Mouse (Mus musculus): ENCODE data around the gene Syngap1. TPM values are rescaled to one million over a fixed set of nuclear protein-coding genes. Genes with fewer than 3 reads are reported as not detected.

Gene Syngap1
- total and polyA plus RNA-seq, 3 experiments: 7.3 to 88.0 (median 24.1) TPM

DNA sequence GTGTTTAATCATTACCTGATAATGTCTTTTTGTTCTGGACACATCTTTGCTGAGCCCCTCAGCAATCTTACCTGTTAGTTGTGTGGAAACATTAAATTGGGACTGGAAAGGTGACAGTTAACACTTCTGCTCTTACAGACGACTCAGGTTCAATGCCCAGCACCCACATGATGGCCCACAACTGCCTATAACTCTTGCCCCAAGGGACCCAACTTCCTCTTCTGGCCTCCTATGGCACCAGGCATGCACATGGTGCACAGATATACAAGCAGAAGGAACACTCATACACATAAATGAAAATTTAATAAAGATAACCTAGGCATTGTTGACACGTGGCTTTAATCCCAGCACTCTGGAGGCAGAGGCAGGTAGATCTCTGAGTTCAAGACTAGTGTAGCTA is 38.4 kb downstream of the Syngap1 start:
- H3K36me3 ChIP-seq (replicated peaks): peaks cover 71% of the 10 kb centered on the region
- ATAC-seq (ENCODE audit: extremely low read depth, insufficient number of reproducible peaks, low FRiP score, poor library complexity, severe bottlenecking) (no peak), DNase-seq (ENCODE audit: low spot score) (no peak)
- H3K4me1 ChIP-seq (ENCODE audit: insufficient read depth, low read depth, low read length): peaks cover 40% of the 10 kb centered on the region
- H3K27me3 ChIP-seq (ENCODE audit: insufficient read depth, low read length): no peaks in the 10 kb centered on the region
- H3K4me3 ChIP-seq (ENCODE audit: low read depth, low read length): no peak overlapping the region
- no peaks in the 10 kb centered on the region for H3K9me3 ChIP-seq (replicated peaks)
- TF ChIP-seq GATA2 (IDR thresholded peaks at IDR 0.05; ENCODE audit: borderline replicate concordance, low read depth, low read length): no peak
- TF ChIP-seq GATA1 (IDR thresholded peaks at IDR 0.05; ENCODE audit: borderline replicate concordance, low read length): no peak
- no peak for TF ChIP-seq TAL1 (conservative IDR thresholded peaks at IDR 0.05; ENCODE audit: low read depth, low read length)
- TF ChIP-seq CTCF (IDR thresholded peaks at IDR 0.05; ENCODE audit: low read depth, low read length): no peak
- no peak for TF ChIP-seq POLR2AphosphoS5 (IDR thresholded peaks at IDR 0.05; ENCODE audit: insufficient replicate concordance, low read depth, low read length)

DNA sequence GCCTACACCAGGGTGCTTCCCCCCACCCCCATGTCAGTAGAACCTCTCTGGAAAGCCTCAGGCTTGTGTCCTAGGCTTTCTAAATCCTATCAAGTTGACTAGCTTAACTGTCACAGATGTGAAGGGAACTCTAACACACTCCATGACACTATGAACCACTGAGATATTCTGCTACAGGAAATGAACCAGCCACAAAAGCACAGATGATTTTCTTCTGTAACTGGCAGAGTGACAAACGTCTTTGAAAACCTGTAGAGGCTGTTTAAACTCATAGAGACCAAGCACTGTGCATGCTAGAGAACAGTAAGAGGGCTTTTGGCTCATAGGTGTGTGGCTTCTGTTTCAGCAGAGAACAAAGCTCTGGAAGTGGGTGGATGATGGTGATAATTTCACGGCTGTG is 40.0 kb downstream of the Syngap1 start:
- peaks cover 55% of the 10 kb centered on the region for H3K36me3 ChIP-seq (replicated peaks)
- no peaks in the 10 kb centered on the region for H3K9me3 ChIP-seq (replicated peaks)
- TF ChIP-seq GATA2 (IDR thresholded peaks at IDR 0.05; ENCODE audit: borderline replicate concordance, low read depth, low read length): no peak
- DNase-seq (ENCODE audit: low spot score): no peak
- peaks cover 25% of the 10 kb centered on the region for H3K4me1 ChIP-seq (ENCODE audit: insufficient read depth, low read depth, low read length)
- H3K4me3 ChIP-seq (ENCODE audit: low read depth, low read length): no peak overlapping the region
- H3K27me3 ChIP-seq (ENCODE audit: insufficient read depth, low read length): no peaks in the 10 kb centered on the region
- ATAC-seq (ENCODE audit: extremely low read depth, insufficient number of reproducible peaks, low FRiP score, poor library complexity, severe bottlenecking): no peak

DNA sequence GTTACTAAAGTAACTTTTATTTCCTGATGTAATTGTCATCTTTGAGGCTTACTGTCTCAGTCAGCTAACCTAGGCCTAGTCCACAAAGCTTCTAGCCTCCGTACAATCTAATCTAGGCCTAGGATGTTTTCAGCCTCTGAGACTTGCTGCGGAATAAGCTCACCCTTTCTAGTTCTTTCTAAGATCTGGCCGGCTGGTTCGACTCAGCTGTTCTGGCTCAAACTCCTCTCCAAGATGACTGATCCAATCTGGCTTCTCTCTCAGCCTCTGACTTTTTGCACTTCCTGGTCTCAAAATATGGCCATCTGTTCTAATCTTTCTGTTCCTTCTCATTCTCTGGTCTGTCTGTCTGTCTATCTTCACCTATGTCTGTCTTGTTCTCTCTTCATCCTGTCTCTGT is 42.3 kb downstream of the Syngap1 start:
- DNase-seq (ENCODE audit: low spot score): no peak
- TF ChIP-seq CTCF (IDR thresholded peaks at IDR 0.05; ENCODE audit: low read depth, low read length) (no peak), TAL1 (conservative IDR thresholded peaks at IDR 0.05; ENCODE audit: low read depth, low read length) (no peak), GATA2 (IDR thresholded peaks at IDR 0.05; ENCODE audit: borderline replicate concordance, low read depth, low read length) (no peak)
- Histone ChIP-seq H3K4me3 (ENCODE audit: low read depth, low read length) (no peak overlapping the region), H3K27me3 (ENCODE audit: insufficient read depth, low read length) (0 out of 2 replicates have a peak, but pooled peaks cover 4% of the 10 kb centered on the region), H3K36me3 (replicated peaks) (peaks cover 33% of the 10 kb centered on the region), H3K9me3 (replicated peaks) (no peaks in the 10 kb centered on the region), H3K4me1 (ENCODE audit: insufficient read depth, low read depth, low read length) (peaks cover 18% of the 10 kb centered on the region)
- ATAC-seq (ENCODE audit: extremely low read depth, insufficient number of reproducible peaks, low FRiP score, poor library complexity, severe bottlenecking): no peak

DNA sequence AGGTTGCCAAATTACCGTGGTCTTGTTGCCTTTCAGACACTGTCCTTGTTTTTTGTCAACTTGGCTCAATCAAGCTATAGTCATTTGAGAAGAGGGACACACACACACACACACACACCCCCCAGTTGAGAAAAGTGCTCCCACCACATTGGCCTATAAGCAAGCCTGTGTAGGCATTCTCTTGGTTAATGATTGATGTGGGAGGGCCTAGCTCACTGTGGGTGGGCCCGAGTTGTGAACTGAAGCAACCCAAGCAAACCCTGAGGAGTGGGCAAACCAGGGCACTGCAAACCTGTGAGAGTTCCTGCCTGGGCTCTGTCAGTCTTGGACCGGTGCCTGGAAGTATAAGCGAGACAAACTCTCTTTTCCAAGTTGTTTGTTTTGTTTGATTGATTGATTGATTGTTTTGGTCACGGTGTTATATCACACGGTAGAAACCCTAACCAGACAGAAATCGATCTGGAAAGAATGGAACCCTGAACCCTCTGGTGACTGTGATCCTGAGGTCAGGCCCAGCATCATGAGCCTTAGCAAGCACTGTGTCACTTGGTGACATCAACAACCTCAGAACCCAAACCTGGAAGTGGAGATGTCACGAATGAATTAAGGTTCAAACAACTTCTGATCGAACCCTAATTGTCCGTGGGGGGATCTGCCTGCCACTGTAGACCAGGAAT is 44.6 kb downstream of the Syngap1 start:
- H3K27me3 ChIP-seq (ENCODE audit: insufficient read depth, low read length): 0 out of 2 replicates have a peak, but pooled peaks cover 4% of the 10 kb centered on the region
- no peak overlapping the region for H3K4me3 ChIP-seq (ENCODE audit: low read depth, low read length)
- DNase-seq (ENCODE audit: low spot score) (no peak), ATAC-seq (ENCODE audit: extremely low read depth, insufficient number of reproducible peaks, low FRiP score, poor library complexity, severe bottlenecking) (no peak)
- no peaks in the 10 kb centered on the region for H3K9me3 ChIP-seq (replicated peaks)
- peaks cover 5% of the 10 kb centered on the region for H3K4me1 ChIP-seq (ENCODE audit: insufficient read depth, low read depth, low read length)
- H3K36me3 ChIP-seq (replicated peaks): peaks cover 11% of the 10 kb centered on the region
- TF ChIP-seq TAL1 (conservative IDR thresholded peaks at IDR 0.05; ENCODE audit: low read depth, low read length) (no peak), POLR2AphosphoS5 (IDR thresholded peaks at IDR 0.05; ENCODE audit: insufficient replicate concordance, low read depth, low read length) (no peak), CTCF (IDR thresholded peaks at IDR 0.05; ENCODE audit: low read depth, low read length) (no peak), GATA1 (IDR thresholded peaks at IDR 0.05; ENCODE audit: borderline replicate concordance, low read length) (no peak), GATA2 (IDR thresholded peaks at IDR 0.05; ENCODE audit: borderline replicate concordance, low read depth, low read length) (no peak)

DNA sequence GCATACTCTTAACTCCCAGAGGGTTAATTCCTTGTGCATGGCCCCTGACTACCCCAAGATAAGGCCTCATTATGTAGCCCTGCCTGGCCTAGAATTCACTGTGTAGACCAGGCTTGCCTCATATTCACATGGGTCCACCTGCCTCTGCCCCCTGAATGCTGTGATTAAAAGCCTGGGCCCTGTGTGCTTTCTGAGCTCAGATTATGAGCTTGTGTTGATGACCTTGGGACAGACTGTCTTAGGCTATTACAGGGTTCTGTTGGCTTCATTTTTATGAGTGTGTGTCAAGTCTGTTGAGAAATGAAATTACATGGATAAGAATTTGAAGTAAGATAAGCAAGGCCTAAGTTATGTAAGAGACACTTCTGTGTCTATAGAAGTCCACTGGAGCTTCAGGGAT is 49.5 kb downstream of the Syngap1 start:
- no peak for ATAC-seq (ENCODE audit: extremely low read depth, insufficient number of reproducible peaks, low FRiP score, poor library complexity, severe bottlenecking)
- TF ChIP-seq GATA1 (IDR thresholded peaks at IDR 0.05; ENCODE audit: borderline replicate concordance, low read length) (no peak), CTCF (IDR thresholded peaks at IDR 0.05; ENCODE audit: low read depth, low read length) (no peak), POLR2AphosphoS5 (IDR thresholded peaks at IDR 0.05; ENCODE audit: insufficient replicate concordance, low read depth, low read length) (no peak), TAL1 (conservative IDR thresholded peaks at IDR 0.05; ENCODE audit: low read depth, low read length) (no peak), GATA2 (IDR thresholded peaks at IDR 0.05; ENCODE audit: borderline replicate concordance, low read depth, low read length) (no peak)
- no peaks in the 10 kb centered on the region for H3K36me3 ChIP-seq (replicated peaks)
- no peaks in the 10 kb centered on the region for H3K9me3 ChIP-seq (replicated peaks)
- DNase-seq (ENCODE audit: low spot score): no peak
- no peak overlapping the region for H3K4me3 ChIP-seq (ENCODE audit: low read depth, low read length)
- H3K27me3 ChIP-seq (ENCODE audit: insufficient read depth, low read length): peaks cover 9% of the 10 kb centered on the region
- peaks cover 15% of the 10 kb centered on the region for H3K4me1 ChIP-seq (ENCODE audit: insufficient read depth, low read depth, low read length)

DNA sequence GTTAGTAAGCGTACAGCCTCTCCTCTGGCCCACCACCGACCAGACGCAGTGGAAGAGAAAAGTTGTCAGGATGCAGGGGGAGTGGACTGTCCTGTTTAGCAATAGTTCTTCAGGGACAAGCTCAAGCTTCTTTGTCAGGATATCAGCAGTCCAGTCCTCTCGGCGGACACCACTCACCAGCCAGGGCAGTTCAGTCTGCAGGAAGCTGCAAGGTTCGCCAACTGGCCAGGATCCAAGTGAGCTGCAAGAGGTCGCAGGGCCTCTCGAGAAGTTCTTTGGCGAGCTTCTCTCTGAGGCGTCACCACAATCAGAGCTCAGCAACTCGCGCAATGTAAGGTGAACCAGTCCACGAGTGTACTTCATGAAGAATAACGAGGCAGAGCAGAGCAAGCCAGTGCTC is 53.4 kb downstream of the Syngap1 start:
- H3K9me3 ChIP-seq (replicated peaks): no peaks in the 10 kb centered on the region
- DNase-seq (ENCODE audit: low spot score): no peak
- H3K4me1 ChIP-seq (ENCODE audit: insufficient read depth, low read depth, low read length): peaks cover 20% of the 10 kb centered on the region
- TF ChIP-seq POLR2AphosphoS5 (IDR thresholded peaks at IDR 0.05; ENCODE audit: insufficient replicate concordance, low read depth, low read length) (no peak), GATA2 (IDR thresholded peaks at IDR 0.05; ENCODE audit: borderline replicate concordance, low read depth, low read length) (no peak), CTCF (IDR thresholded peaks at IDR 0.05; ENCODE audit: low read depth, low read length) (no peak), GATA1 (IDR thresholded peaks at IDR 0.05; ENCODE audit: borderline replicate concordance, low read length) (no peak), TAL1 (conservative IDR thresholded peaks at IDR 0.05; ENCODE audit: low read depth, low read length) (no peak)
- H3K36me3 ChIP-seq (replicated peaks): no peaks in the 10 kb centered on the region
- no peak overlapping the region for H3K4me3 ChIP-seq (ENCODE audit: low read depth, low read length)
- peaks cover 20% of the 10 kb centered on the region for H3K27me3 ChIP-seq (ENCODE audit: insufficient read depth, low read length)
- ATAC-seq (ENCODE audit: extremely low read depth, insufficient number of reproducible peaks, low FRiP score, poor library complexity, severe bottlenecking): no peak
